Mouse (Mus musculus) neural tube, embryonic 10.5 days (tissue): ENCODE data around the gene Pdhb.

Source experiments
- DNase-seq: peaks from one replicate; pipeline ENCODE4 v3.0.0-alpha.2; 2017; ENCODE audit warnings: low spot score; ENCODE audit errors: extremely low spot score

Gene Pdhb

DNA sequence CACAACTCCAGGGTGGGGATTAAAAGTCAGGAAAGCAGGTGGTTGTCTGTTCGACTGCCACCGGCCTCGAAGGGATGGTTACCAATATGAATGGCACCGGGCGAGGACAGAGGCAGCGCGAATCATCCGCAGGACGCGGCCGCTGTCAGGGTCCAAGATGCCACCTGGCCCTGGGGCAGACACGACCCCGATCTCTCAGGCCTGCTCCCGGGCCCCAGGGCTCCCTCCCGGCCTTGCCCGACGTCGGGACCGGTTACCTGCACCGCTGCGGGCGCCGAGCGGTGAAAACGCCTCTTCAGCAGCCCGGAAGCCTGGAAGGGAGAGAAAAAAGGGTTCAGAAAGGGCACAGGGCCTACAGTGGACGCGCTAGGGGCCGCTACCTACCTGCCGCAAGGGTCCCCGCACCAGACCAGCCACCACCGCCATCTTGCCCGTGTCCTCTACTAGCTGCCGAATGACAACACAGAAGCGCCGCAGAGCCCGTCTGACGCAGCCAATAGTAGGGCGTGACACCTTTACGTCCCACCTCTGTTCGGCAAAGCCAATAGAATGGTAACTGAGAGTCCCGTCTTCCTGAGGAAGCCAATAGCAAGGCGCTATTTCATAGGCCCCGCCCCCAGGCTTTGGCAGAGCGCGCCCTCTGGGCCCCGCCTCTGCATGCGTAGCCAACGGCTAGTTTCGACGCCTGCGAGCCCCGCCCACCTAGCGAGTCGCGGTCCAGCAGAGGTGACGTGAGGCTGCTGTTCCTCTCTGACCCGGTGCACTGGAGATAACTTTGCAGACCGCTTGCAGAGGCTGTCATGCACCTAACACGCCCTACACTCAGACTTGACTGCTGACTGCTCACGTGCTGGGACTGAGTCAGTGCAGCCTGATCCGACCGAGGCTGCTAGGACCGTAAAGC lies at the start of gene Pdhb:
TSS of gene Pdhb (minus strand) at position 519 of the 904 bp plus-strand sequence.
- DNase-seq: peak; percentile 95

DNA sequence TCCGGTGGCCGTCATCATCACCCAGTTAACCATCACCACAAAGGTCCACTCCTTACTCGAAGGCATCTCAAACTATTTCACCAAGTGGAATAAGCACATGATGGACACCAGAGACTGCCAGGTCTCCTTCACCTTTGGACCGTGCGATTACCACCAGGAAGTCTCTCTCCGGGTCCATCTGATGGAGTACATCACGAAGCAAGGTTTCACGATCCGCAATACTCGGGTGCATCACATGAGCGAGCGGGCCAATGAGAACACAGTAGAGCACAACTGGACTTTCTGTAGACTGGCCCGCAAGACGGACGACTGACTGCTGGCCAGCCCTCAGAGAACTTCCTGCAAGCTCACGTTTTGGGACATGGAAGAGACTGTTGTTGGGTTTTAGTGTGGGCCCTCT lies 49.7 kb upstream of the Pdhb start:
- no peak for DNase-seq

DNA sequence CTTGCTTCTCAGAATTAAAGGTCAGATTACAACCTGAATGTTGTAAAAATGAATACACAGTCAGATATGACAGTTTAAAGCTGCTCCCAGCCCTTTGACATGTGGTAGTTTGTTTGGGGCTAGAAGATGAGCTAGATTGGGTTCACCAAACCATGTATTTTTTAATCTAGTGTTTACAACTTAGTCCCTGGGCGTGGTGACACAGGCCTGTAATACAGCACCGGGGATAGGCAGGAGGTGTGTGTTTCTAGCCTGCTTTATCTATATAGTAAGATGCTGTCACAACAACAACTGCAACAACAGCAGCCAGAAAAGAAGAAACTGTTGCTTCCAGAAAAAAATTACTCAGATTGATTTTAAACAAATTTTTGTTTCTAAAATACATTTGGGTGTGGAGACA lies 48.1 kb upstream of the Pdhb start:
- no peak for DNase-seq

DNA sequence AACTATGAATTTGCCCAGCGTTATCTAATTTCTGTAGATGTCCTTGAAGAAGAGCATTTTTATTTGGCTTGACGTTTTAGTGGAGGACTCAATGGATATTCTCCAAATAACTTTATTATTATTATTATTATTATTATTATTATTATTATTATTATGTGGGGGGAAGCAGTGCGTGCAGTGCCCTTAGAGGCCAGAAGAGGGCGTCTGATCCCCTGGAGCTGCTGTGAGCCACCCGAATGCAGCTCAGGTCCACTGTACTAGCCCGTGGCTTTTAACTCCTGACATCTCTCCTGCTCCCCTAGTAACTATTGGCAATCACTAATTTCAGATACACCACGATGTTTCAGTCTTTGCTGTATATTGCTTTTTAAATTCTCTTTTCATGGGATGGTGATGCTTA lies 47.5 kb upstream of the Pdhb start:
- no peak for DNase-seq

DNA sequence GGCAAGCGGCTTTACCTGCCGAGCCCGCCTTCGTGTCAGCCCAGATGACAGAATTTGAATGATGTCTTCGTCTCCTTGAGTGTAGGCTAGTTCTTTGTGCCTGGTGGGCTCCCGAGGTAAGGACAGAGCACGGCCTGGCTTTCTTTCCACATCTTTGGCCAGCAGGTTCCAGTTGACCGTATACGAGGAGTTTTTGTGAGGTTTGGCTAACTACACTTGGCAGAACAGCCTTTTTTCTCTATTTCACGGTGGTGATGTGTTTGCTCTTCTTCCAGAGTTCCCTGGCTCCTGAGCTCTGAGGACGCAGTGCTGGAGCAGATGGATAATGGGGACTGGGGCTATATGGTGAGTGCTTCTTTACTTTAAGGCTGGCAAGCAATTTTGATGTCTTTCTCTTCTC lies 47.1 kb upstream of the Pdhb start:
- DNase-seq: no peak

DNA sequence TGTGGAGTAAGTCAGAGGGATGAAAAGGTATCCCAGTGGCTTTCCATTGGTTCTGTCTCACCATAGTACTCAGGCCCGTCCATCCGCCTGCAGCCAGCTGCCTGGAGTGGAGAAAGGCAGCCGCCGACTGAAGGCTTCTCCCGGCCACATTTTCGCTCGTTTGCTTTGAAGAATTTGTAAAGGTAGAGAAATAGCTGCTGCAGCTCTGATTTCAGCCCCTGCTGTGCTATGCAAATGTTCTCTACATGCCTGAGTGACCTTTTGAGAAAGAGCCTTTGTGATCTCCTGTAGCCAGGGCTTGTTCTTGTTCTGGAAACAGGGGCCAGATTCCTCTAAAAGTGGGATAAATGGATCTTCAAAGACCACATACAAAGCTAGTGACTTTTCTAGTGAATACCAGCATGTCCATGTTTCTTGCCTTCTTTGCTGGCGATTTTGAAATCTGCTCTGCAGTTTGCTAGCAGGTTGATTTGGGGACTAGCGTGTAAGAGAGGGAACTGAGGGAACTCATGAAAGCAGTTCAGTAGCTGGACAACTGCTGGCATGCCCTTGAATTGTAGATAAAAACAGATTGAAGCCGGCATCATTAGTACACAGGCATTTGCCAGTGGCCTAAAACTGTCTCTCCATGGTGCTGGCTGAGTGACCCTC lies 46.0 kb upstream of the Pdhb start:
- DNase-seq: peak; percentile 44

DNA sequence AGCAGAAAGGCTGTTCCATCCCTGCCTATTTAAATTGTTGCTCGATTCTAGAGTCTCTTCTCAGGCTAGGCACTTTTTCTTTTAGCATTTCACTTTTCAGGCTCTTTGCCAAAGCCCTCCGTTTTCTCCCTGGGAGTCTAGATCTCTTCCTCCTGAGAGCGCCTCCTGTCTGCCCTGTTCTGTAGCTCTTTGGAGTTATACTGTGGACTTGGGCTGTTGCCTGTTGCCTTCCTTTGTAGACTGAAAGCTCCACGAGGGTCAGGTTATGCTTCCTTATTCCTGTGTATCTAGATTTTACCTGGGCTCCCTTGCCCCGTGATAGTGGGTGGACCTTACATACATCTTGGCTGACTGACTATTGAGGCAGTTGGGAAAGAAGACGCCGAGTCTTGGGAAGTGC lies 45.4 kb upstream of the Pdhb start:
- no peak for DNase-seq

DNA sequence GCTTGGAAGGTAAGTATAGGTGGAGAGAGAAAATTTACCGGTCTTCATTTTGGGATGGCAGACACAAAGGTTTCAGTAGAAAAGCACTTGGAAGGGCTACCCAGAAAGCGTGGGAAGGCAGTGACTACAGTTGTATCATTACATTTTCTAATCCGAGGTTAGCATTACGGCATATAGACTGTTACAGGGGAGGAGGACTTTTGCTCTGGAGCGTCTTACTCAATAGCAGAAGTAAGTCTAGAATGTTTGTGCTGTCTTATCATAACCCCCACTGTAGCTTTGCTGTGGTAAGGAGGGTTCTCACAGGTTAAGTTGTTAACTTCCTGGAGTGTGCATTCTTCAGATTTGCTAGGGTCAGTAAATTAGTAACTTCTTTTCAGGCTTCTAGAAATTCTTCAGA lies 43.3 kb upstream of the Pdhb start:
- no peak for DNase-seq

DNA sequence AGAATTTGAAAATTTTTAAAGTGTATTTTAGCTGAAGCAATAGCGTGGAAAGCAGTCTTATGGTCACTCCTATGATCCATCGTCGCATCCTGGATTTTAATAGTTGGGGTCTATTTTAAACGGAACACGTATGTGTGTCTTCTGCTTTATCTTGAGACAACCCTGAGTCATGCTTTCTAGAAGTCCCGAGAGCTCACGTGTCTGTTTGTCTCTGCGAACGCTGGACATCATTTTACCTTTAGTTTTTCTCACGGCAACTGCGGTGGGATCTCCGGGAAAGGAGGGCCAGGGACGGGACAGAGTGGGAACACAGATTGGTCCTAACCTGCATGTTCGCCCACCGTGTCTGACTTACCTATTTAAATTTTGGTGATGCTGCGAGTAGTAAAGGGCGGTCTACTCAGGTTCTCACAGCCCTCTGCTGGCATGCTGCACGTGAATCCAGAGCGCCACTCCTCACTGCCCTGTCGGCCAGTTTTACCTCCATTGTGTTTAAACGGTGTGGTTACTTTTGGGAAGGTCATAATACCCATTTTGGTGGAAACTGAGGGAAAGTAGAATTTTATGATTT lies 42.5 kb upstream of the Pdhb start:
- DNase-seq: peak; percentile 40

DNA sequence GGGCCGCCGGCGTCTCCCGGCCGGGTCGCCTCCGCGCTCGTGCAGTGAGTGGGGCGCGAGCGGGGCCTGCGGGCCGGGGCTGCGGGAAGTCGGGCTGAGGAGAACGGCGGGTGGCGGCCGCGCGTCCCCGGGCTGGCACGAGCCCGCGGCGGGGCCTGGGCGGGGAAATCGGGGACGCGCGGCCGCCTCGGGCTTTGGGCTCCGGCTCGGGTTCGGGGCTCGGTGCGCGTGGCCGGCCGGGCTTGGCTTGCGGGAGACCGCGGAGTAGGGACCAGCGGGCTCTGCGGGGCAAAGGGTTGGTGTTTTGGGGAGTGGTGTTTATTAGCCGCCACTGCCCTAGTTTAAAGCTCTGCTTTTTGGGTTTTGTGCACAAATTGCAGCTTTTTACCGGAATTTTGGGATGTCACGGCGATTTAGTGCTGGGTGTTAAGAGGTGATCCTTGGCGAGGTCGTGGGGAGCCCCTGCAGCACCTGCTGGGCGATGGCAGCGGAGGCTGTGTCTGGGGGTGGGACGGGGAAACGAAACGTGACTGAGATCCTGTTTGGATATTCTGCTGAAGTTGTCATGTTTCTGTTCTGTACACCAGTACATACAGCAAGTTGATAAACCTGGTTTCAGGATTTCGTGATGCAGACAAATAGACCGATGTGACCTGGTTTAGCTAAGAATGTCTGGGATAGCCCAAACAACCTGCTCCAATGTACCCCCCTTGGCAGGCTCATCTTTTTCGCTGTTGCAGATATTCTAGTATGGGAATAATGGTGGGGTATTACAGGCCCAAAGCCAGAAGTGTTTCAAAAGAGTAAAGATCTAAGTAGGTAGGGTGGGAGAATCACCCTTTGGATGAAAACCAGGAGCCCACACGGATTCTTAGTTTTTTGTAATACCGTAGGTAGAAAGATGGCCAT lies 41.7 kb upstream of the Pdhb start:
- DNase-seq: peak; percentile 84

DNA sequence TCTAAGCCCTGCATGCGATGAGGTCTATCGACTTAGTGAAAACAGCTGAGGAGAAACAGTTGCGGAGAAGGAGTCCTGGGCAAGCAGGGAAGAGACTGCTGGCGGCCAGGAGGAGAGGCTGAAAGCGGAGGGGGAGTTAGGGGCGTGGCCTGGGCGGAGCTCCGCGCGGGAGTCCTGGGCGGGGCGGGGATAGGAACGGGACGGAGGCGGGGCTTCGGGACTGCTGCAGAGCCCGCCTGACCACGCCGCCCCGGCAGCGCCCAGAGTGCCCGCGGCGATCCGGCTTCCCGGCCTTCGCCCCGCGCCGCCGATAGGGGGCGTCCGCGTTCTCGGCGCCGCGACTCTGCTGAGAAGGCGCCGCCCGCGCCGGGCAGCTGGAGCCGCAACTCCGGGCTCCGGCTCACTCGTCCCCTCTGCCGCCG lies 41.0 kb upstream of the Pdhb start, which contains the start of gene Kctd6:
TSS of gene Kctd6 (plus strand) at position 338 of the 422 bp plus-strand sequence.
- DNase-seq: peak; percentile 98

DNA sequence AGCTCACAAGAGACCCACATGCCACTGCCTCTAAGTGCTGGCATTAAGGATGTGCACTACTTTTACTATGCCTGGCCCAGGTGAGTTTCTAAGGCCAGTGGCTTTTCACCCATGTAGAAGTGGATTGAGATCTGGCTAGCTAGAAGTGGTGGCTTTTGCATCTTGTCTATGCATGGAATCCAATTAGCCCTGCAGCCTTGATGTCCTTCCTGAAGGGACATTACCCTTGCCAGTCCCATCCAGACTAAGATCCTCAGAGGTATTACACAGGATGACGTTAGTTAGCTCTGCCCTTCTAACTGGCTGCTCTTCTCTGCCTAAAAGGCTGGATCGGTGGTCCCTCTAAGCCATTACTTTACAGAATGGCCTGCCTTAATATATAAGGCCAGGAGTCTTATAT lies 40.2 kb upstream of the Pdhb start:
- no peak for DNase-seq

DNA sequence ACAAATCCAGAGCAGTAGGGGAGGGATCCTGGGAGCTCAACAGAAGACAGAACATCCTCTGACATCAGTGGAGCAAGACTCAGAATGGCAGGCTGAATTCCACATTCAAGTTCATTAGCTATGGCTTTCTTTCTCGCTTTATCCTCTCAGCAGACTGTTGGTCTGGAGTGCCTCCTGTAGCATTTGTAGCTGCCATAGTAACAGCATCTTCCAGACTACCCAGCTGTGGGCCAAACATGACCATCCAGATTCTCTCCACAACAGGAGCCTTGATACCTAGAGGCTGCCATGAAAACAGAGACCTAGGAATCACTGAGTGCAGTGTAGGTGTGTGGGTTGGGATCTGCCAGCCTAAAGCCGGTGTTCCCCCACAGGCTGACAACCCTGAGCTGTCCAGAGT lies 37.1 kb upstream of the Pdhb start:
- no peak for DNase-seq

DNA sequence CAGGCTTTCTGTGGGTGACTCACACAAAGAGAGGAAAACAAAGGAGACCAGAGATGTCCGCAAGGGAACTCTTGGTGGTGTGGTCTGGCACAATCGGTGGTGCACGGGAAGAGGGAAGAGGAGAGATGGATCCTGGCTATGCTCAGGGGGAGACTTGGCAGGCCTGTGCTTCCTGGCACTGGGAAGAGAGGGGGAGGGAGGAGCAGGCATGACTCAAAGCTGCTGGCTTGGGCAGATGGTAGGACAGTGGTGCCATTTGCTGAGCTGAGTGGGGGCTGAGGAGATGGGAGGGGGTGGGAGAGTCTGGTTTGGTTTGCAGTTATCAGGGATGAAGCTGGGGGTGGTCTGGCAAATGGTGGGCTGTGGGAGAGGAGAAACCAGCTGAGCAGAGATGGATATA lies 36.1 kb upstream of the Pdhb start:
- no peak for DNase-seq

DNA sequence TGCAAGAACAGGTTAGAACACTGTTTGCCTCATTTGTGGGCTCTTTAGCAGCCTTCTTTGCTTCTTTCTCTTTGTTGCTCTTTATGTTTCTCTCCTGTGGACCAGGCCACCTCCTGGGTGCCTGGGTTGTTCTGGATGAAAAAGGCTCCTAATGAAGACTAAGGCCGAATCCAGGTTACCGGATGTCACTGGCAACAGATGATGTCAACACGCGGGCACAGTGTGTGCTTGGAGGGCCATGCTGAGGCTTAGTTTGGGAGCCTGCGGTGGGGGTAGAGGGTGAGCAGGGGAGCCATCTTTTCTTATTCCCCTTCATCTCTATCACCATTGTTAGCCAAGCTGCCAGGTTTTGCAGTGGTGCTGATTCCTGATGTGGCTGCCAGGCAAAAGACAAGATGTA lies 34.7 kb upstream of the Pdhb start:
- no peak for DNase-seq

DNA sequence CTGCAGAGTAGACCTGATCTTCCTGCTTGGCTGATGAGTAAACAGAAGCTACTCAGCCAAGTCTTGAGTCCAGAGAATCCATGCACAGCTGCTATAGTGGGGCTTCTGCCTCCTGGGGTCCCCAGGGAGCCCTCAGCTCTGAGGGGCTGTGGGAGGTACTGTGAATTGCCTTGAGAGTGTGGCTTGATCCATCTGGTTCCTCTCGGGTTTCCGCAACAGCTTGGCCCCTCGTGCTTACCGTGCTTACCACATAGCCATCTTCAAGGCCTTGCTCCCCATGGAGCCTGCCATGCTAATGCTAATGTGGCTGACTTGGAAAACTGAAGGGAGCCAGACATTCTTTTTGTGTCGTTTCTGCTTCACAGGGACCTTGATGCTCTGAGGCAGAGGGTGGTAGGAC lies 34.3 kb upstream of the Pdhb start:
- peak; percentile 44 for DNase-seq

DNA sequence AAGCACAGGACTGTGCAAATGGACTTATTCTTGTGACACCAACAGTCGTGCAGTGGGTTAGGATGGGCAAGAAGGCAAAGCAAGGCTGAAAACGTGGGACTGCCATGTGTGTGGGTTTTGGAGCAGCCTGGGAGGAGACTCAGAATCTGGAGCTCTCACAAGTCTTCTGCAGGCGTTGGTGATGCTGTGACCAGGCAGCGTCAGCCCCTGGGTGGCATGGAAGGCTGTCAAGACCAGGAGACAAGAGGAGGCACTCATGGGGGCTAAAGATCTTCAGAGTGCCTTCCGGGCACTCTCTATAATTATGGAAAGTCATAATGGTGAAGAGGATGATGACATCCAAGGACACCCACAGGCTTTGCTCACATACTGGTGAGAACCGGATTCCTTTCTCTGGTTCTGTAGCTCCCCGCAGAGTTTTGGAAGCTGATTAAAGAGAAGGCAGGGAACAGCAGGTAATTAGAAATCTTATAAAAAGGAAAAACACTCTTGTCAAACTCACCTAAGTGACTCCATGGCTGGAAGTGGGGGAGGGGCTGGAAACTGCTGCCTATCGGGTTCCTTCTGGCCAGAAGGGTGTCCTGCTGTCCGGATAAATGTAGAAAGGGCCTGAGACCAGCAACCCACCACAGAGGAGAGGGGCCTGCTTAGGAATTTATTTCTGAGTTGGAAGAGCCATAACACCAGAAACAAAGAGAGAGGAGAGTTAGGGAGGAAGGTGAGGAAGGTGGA lies 33.5 kb upstream of the Pdhb start:
- no peak for DNase-seq

DNA sequence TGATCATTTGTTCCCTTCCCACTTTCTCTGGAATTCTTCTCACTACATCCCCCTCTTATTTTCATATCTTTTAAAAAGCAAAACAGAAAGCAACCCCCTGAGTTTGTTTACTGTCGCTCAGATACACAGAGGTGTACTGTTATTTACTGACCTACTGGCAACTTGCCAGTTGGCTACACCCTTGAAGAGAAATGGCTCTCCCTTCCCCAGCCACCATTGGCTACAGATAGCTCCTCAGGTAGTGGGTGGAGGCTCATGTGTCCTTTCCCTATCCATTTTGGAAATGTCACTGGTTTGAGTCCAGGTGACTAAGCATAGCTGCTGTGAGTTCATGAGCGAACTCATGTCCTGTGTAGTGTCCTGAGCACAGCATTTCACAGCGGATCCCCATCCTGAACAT lies 28.9 kb upstream of the Pdhb start:
- no peak for DNase-seq

DNA sequence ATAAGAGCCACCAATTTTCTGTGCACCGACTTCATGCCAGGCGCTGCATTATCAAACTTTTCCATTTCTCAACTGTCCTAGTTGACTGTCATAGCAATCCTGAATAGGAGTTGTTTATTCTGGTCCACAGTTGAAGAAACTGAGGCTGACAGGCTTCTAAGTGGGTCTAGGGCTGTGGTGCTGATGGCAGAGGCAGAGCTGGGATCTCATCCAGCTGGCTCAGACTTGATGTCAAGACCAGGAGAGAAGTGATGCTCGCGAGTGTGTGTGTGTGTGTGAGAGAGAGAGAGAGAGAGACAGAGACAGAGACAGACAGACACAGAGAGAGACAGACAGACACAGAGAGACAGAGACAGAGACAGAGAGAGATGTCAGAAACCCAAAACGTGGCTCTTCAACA lies 27.9 kb upstream of the Pdhb start:
- no peak for DNase-seq

DNA sequence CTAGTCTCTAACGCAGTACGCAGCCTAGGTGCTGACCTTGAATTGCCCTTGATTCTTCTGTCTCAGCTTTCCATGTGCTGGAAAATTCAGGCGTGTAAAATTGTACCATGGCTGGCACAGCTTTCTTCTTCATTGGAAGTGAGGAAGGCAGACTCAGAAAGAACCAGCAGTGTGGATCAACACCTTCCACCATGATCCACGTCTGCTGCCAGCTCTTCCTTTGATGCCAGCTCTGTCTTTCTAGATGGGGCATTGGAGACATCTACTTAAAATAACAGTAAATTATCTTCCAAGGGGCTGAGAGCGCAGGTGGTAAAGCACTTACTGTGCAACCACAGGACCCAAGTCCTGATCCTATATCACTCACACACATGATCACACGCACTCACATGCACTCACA lies 19.9 kb upstream of the Pdhb start:
- no peak for DNase-seq
